Mouse (Mus musculus) ovary, postnatal 10 days (tissue): ENCODE data around the gene Sub1.

Source experiments
- DNase-seq: peaks from one replicate; pipeline ENCODE4 v3.0.0; 2022; ENCODE audit warnings: low spot score

The Sub1 gene

GRCm38 (mm10) chr15:11996883-11997282 is at the start of gene Sub1:
Gene Sub1 (minus strand): TSS chr15:11996983.
- DNase-seq, result no peak

GRCm38 (mm10) chr15:12040407-12040710 is 43.6 kb upstream of the Sub1 start:
- no peak for DNase-seq

GRCm38 (mm10) chr15:12039671-12040406 is 43.1 kb upstream of the Sub1 start:
- DNase-seq, result no peak

- no peak for DNase-seq
Measured at GRCm38 (mm10) chr15:12039256-12039655, 42.5 kb upstream of the Sub1 start.

- no peak for DNase-seq
Measured at GRCm38 (mm10) chr15:12037866-12038625, 41.3 kb upstream of the Sub1 start.

- no peak for DNase-seq
Measured at GRCm38 (mm10) chr15:12037217-12037616, 40.4 kb upstream of the Sub1 start.

GRCm38 (mm10) chr15:12036675-12037074 is 39.9 kb upstream of the Sub1 start:
- DNase-seq, result no peak

GRCm38 (mm10) chr15:12034317-12034716 is 37.5 kb upstream of the Sub1 start:
- no peak for DNase-seq

GRCm38 (mm10) chr15:12033155-12033554 is 36.4 kb upstream of the Sub1 start:
- DNase-seq, result no peak

GRCm38 (mm10) chr15:12032512-12032911 is 35.7 kb upstream of the Sub1 start:
- no peak for DNase-seq

- no peak for DNase-seq
Measured at GRCm38 (mm10) chr15:12031861-12032260, 35.1 kb upstream of the Sub1 start.

GRCm38 (mm10) chr15:12030221-12030620 is 33.4 kb upstream of the Sub1 start:
- no peak for DNase-seq

GRCm38 (mm10) chr15:12027807-12028206 is 31.0 kb upstream of the Sub1 start:
- no peak for DNase-seq

- no peak for DNase-seq
Measured at GRCm38 (mm10) chr15:12026932-12027450, 30.2 kb upstream of the Sub1 start.

GRCm38 (mm10) chr15:12026026-12026425 is 29.2 kb upstream of the Sub1 start:
- no peak for DNase-seq

- no peak for DNase-seq
Measured at GRCm38 (mm10) chr15:12025341-12025740, 28.6 kb upstream of the Sub1 start.

- no peak for DNase-seq
Measured at GRCm38 (mm10) chr15:12024791-12025268, 28.0 kb upstream of the Sub1 start.

GRCm38 (mm10) chr15:12019443-12019842 is 22.7 kb upstream of the Sub1 start:
- DNase-seq, result no peak

- no peak for DNase-seq
Measured at GRCm38 (mm10) chr15:12018428-12018757, 21.6 kb upstream of the Sub1 start.

- no peak for DNase-seq
Measured at GRCm38 (mm10) chr15:12017700-12018427, 21.1 kb upstream of the Sub1 start.

GRCm38 (mm10) chr15:12014197-12014905 is 17.6 kb upstream of the Sub1 start:
- DNase-seq, result no peak
